Mouse (Mus musculus) A20 (cell line): ENCODE data around the gene Tbck.
A peak's percentile ranks its signal among the peaks of the same experiment; 100 is the strongest.

Experiments used
- DNase-seq: peaks from one replicate; pipeline ENCODE4 v3.0.0-alpha.2; 2011; ENCODE audit warnings: low read depth, low spot score

Tbck gene

GRCm38 (mm10) chr3:132756274-132756673 is 72.3 kb downstream of the Tbck start:
- peak; percentile 43 for DNase-seq

- DNase-seq = no peak
Observed at GRCm38 (mm10) chr3:132766033-132766726, 82.2 kb downstream of the Tbck start.

DNA sequence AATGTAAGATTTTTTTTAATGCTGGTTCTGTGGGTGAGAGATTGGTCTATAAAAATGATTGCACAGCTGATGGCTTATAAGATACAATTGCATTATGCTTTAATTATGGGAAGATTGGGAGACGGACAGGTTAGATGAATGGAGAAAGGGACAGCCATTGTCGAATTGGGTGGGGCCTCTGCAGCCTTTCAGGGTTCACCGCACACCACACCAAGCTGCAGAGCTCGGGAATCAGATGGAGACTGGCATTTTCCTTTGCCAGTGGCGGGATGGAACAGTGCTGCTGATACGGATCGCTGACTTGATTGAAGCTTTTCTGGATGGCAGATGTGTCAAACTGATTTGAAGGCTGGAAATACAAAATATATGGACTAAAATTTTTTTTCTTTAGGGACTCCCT is 88.1 kb downstream of the Tbck start:
- no peak for DNase-seq

DNA sequence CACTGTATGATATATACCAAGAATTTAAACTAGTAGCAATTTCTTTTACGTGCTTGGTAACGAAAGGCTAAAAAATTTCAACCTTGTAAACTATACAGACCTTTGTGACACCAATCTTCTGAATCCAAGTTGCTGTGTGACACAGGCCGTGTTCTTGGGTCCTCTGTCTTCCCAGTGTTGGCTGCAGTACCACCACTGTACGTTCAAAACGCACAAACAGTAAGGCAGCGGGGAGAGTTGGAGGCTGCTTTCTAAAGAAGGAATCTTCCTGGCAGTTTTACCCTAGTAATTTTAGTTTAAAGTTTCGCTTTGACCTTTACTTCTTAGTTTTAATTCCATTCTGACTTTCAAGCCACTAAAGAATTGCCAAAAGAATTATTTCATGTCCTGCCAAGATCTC is 92.7 kb downstream of the Tbck start:
- no peak for DNase-seq

DNA sequence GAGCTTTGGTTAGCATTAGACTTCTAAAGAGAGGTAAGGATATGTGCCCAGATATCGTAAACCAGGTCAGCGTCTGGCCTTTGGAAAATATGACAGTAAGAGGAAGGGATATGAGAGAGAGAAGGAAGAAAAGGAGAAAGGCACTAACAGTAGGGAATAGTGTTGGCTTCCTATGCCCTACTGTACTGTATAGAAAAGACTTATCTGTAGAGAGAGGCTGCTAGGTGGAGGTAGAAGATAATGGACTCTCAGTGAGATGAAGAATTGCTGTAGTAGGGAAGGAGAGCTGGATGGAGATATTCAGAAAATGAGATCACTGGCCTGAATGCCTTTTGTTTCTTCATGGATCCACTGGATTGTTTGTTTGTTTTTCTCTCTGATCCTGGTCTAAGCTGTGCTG is 97.2 kb downstream of the Tbck start:
- DNase-seq = no peak

DNA sequence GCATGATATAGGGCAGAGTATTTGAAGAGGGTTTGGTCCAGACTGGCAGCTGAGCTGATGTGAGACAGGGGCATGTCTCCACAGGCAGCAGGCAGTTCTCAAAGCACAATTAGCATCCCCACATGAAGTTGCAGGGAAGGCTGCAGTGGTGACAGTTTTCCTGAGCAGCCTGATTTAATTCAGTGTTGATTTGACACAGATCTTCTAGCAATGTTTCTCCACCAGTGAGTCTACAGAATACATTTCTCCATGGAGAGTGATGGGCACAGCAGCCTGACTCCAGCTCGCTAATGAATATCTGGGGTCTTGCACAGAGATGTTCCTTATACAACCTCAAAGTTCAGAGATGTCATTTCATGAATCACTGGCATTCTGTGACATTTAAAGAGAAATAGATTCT is 99.1 kb downstream of the Tbck start:
- no peak for DNase-seq

DNA sequence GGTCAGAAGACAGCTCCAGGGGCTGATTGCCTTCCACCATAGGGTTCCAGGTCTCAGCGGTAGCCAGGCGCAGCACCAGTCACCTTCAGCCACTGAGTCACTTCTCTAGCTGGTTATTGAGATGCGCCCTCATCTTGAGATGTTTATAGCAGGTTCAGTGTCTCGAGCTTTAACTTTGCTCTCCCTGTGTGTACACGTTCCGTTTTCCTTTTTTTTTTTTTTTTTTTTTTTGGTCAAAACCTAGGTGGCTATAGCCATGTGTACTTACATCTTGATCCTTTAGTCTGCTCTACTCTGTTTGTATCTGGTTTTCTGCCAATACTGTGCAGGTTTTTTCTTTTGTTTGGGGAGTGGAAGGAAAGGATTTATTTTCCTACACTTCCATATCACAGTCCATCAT is 100.8 kb downstream of the Tbck start:
- no peak for DNase-seq

DNA sequence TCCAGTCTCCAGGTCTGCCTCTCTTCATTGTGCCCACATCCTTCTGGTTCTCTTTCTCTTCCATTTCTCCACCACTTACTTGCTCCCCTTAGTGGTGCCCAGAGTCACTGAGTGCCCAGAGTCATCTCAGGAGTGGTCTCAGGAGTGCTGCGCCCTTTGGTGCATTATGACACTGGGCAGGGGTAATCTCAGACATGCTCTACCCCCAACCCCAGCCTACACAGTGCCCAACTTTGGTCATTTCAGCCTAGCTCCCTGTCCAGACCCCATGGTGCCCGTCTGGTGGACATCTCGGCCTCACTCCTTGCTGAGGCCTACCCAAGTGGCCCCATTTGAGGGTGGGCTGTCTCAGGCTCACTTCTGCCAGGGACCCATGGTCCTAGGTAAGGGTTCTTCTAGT is 102.7 kb downstream of the Tbck start:
- DNase-seq = no peak

- no peak for DNase-seq
Observed at GRCm38 (mm10) chr3:132787775-132788174, 103.8 kb downstream of the Tbck start.

DNA sequence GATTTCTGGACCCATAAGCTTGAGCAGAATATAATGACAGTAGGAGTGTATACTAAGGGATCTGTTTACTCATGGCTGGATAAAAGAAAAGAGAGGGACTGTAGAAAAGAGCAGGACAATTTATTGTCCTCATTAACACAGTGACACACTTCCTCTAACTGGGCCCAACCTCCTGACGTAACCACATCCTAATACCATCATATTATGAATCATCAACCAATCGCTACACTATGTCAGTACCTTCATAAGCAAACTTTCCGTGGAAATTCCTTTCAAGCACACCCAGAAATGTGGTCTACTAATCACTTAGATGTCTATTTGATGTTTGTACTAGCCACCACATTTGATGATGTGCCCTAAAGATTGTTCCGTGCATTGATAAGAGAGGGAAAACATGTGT is 107.2 kb downstream of the Tbck start:
- DNase-seq = no peak

DNA sequence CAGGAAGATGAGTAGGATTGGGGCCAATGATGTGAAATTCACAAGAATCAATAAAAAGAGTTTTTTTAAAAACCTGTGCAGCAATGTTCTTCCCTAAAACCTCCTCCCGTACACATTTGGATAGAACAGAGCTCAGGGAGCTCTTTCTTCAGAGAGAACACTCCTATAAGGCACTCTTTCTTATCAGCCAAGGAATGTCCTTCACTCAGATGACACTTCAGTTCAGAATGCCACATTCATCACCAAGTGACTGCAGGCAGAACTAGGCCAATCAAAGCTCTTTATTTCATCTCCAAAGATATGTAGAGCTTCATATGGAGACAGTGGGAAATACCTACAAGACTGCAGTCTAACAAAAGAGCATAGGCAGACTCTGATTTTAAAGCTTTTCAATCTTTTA is 116.3 kb downstream of the Tbck start:
- no peak for DNase-seq

GRCm38 (mm10) chr3:132801910-132802309 is 118.0 kb downstream of the Tbck start:
- DNase-seq = no peak

- DNase-seq = no peak
Observed at GRCm38 (mm10) chr3:132807888-132808579, 124.1 kb downstream of the Tbck start.

DNA sequence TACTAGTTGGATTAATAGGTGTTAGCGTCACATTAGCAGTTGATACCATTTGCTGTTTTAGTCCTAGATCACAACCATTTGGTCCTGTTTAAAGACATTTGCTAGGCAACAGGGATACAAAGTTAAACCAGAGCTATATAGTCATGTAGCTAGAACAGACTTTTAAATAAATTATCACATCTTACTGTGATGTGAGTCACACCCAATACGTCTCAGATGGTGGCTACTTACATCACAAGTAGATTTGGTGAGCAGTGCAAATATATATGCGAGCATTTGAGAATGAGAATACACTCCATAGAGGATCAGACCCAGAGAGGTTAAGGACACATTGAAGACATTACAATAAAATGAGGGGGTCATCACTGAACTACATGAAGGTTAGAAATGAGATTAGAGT is 125.0 kb downstream of the Tbck start:
- no peak for DNase-seq

GRCm38 (mm10) chr3:132811791-132812190 is 127.8 kb downstream of the Tbck start:
- no peak for DNase-seq

- no peak for DNase-seq
Observed at GRCm38 (mm10) chr3:132812356-132812755, 128.4 kb downstream of the Tbck start.

DNA sequence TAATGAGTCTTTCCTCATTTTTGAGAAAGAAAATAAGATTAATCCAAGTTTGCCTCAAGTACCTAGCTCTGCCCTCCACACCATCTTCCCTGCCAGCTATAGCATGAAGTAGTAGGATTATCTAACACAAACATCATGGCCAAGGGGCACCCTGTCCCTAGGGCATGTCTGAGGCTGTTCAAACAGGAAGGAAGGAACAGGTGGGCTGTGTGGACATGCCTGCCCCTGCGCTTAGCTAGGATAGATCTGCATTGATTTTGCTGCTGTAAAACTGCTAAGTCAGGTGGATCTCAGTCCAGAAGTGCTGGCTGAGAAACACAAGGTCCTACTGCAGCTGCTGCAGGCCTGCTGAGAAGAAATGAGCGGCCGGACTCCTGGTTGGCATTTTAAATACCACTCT is 129.2 kb downstream of the Tbck start:
- no peak for DNase-seq

GRCm38 (mm10) chr3:132813706-132814497 is 130.0 kb downstream of the Tbck start:
- no peak for DNase-seq

DNA sequence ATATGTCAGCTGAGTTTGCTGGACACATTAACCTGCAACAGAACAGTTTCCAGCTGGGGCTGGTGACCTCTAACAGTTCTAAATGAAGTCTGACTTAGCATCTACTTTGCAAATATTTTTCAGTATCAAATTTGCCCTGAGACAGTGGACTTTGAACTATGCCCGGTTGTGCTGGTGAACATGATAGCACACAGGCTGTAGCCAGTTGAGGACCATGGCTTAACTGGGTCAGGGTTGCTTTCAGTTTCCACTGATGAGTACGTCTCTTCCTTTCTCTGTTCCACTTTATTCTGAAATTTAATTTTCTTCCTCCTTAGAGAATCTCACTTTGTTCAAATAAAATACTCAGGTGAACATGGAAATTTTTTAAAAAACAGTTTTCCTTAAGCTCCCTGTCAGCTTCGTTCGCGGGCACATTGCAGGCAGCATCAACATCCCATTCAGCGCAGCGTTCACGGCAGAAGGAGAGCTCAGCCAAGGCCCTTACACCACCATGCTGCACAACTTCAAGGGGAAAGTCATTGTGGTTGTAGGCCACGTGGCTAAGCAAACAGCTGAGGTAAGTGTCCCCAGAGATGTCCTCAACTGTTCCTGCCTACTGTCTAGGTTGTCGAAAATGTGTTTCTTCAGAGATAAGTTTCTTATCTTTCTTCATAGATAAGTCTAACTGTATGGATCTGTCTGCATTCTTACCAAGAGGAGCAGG is 131.0 kb downstream of the Tbck start:
- DNase-seq = no peak

GRCm38 (mm10) chr3:132815497-132816326 is 131.8 kb downstream of the Tbck start:
- DNase-seq = no peak

DNA sequence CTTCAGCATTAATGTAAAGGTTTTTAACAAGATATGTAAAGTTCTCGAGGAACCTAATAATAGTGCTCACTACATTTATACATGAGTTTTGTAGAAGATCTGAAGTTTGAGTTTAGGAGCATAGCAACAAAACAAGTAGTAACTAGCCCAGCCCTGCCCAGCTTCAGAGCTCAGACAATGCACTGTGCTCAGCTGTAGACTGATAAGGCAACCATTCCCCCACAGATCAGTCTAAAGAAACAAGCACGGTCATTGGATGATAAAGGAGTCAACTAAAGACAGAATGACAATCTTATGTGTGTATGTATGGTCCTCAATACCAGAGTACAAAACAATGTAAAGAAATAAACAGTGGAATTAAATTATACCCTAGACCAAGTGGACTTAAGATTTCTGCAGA is 135.5 kb downstream of the Tbck start:
- DNase-seq = no peak
